Mouse (Mus musculus): Measurements from ENCODE around the gene Nkx1-2.

Nkx1-2 gene

DNA sequence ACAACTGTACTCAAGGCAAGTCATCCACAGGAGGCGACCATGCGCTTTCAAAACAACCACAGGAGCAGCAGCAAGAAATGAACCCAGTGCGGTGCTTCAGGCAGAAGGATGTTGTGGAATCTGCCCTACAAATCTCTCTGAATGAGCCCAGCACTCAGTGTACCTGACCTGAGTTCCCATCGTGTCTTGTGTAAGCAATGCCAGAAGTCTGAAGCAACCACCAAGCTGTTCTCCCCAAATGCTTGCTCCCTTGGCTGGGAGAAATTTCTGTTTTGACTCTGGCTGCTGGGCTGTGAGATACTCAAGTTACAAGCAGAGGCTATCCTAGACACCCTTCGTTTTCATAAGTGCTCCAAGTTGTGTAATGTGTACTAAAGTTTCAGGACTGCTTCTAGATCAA lies 6.3 kb upstream of the Nkx1-2 start:
- intact Hi-C loops (cut with DNase I), result no loop called here

DNA sequence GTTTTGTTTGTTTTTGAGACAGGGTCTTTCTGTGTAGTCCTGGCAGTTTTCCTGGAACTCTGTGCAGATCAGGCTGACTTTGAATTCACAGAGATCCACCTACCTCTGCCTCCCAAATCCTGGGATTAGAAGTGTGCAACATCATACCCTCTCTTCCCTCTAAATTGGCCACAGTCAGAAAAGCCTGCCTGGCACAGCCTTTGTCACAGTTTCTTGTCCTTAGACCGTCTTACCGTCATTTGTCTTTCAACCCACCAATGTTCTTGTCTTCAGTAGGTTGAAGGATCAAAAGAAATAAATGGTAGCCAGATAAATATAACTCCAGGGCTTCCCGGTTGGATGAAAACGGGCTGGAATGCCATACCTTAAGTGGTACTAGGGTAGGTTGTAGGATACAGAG lies 5.3 kb upstream of the Nkx1-2 start:
- intact Hi-C loops (cut with DNase I), result no loop called here

DNA sequence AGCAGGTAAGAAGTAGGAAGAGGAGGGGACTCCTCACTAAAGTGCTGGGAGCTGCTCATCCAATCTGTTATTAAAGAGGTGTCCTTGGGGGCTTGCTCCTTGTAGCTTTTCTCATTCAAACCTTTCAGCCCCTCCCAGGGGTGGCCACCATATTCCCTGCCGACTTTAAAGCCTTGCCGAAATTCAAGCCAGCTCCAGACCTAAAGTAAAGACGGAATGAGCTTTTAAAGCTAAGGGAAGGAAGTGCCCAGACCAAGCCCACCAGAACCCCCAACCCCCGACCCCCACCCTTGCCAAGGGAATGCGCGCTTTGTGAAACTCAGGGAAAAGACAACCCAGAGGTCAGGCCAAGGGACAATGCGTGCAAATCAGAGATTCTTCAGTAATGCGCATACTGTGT lies 1.5 kb upstream of the Nkx1-2 start:
- intact Hi-C loops (cut with DNase I), result no loop called here

DNA sequence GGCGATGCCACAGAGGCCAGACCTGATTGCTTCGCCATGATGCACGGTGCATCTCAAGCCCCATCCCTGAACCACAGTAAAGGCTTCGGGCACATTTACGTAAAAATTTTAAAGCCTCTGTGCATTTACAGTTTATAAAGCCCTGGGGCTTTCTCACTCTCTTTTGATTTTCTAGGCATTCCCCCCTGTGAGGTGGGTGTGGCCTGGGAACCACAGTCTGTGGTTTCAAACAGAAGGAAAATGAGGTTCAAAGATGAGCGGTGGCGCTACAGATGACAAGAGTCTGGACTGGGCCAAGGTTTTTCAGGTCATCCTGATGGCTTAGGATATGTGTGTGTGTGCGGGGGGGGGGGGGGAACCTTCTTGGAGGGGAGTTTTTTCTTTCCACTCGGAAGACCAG lies 589 bp upstream of the Nkx1-2 start:
- intact Hi-C loops (cut with DNase I), result no loop called here

DNA sequence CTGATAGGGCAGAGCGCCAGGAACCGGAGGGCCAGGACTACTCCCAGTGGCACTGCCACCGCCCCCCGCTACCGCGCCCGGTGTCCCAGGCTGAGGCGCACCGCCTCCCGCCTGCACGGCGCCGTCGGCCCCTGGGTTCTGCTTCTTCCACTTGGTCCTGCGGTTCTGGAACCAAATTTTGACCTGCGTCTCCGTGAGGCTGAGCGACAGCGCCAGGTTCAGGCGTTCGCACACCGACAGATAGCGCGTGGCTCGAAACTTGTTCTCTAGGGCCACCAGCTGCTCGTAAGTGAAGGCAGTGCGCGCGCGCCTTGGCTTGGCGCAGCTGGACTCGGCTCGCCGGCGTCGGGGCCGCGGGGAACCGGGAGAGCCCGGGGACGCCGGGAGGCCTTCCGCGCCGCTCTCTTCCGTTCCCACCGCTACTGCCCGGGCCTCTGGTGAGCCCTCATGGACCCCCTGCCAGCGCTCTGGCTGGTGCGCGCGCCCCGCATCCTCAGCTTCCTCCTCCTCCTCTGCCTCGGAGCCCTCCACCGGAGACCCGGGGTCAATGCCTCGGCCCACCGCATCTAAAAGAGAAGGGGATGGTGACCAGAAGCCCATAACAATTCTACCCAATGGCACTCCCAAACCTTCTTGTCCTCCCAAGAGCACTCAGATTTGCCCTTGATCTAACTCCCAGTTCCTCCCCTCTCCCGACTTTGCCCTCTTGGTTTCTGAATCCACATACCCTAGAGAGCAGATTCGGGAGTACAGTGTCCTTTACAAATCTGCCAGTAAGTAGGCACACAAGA lies 2.0 kb downstream of the Nkx1-2 start:
- intact Hi-C loops (cut with DNase I), result no loop called here

DNA sequence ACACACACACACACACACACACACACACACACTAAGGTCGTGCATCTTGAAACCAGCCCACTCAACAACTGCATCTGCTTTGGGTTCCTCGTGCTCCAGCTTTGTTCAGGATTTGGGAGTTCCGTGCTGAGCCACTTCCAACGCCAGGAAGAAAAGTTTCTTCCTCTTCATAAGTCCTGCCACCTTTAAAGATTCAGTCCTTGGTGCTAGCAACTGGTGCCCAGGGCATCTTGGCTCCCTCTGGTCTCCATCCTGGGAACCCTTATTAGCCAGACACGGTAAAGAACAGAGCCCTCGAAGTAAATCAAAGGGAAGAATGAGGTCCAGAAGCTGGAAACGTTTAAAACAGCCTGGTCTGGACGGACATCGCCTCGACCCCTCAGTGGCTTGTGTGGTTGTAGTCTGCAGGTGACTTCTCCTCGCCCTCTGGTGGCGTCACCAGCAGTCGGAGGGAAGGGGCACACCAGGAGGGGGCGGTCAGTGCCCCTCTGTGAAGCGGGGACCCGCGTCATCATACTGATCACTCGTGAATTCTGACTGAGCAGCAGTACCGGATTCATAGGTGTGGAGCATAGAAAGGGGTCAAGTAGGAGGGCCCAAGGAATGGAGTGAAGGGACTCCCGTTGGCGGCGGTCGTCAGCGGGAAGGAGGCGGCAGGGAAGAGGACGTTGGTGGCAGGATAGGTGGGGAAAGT lies 2.7 kb downstream of the Nkx1-2 start:
- intact Hi-C loops (cut with DNase I), result no loop called here

DNA sequence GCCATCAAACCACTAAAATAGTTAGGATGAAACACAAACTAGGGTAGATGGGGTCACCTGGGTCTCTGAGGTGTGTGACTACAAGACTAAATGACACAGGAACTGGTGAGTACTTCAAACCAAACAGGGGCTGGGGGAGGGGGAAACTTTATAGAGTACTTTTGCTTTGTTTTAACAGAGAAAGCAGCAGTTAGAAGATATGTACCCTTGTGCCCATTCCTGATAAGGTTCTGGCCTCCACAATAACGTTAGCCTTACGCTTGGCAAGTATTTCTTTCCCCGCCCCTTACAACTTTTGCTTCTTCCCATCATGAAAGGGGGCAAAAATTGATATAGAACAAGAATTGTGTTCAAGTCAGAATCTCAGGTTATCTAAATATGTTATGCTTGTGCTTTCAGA lies 3.6 kb downstream of the Nkx1-2 start:
- intact Hi-C loops (cut with DNase I), result no loop called here

DNA sequence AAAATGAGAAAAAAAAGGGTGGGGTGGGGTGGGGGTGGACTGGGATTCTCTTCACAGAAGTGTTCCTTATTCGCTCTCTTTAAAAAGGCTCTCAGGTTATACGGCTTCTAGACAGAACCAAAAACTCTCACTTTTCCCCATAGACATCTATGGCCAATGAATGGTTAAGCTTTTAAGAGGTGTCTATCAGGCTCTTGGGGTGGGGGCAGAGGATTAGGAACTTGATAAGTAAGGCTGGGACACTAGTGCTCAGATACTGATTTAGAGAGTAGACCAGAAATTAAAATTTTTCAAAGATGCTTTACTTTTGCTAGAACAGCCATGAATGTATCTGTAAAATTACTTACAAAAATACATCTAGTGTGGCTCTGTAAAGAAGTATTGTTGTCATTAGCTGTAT lies 5.1 kb downstream of the Nkx1-2 start:
- intact Hi-C loops (cut with DNase I), result no loop called here

DNA sequence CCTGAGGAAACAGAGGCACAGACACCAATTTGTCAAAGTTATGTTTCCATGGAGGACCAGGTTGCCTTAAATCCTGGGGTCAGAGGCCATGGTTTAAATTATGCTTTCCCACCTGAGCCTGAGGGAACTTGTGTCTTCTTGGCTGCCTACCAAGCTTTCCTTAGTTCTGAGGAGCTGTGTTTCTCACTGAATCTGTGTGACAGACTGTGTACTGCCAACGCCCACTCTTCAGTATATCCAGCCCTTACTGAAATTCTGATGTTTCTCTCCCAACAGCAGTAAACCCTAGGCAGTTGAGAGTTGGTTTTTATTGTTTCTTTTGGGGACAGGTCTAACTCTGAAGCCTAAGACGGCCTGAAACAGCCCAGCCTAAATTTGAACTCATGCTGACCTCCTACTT lies 5.7 kb downstream of the Nkx1-2 start:
- intact Hi-C loops (cut with DNase I), result no loop called here

DNA sequence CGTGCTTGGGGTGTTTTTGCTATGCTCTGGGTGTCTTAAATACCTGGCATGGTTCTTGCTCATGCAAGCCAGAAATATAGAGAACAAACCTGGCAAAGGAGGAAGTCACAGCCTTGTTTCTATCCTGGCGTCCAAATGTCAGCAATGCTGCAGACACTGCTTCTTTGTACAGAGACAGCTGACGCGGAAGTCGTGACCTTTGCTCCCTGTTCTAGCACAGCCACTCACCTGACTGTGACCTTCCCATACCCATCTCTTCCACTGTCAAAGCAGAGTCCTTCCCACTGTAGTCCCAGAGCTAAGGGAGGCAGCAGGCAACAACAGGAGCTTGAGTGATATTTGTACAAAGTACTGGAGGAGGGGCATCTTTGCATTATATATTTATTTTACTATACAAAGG lies 9.8 kb downstream of the Nkx1-2 start:
- intact Hi-C loops (cut with DNase I), result no loop called here

DNA sequence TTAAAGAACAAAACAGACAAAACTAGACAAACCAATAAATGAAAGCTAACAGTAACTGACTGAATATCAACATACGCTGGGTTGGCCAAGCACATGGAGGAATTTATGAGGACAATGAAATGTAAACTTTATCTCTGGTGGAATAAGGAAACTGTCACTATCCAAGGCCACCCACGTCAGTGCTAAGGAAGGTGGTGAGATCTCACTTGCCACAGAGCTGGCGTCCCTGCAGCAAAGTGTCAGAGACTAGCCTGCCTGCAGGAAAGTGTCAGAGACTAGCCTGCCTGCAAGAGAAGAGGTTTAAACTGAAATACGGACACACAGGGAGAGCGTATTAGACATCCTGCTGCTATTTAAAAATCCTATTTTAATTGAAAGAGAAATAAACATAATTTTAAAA lies 12.3 kb downstream of the Nkx1-2 start:
- intact Hi-C loops (cut with DNase I), result no loop called here

DNA sequence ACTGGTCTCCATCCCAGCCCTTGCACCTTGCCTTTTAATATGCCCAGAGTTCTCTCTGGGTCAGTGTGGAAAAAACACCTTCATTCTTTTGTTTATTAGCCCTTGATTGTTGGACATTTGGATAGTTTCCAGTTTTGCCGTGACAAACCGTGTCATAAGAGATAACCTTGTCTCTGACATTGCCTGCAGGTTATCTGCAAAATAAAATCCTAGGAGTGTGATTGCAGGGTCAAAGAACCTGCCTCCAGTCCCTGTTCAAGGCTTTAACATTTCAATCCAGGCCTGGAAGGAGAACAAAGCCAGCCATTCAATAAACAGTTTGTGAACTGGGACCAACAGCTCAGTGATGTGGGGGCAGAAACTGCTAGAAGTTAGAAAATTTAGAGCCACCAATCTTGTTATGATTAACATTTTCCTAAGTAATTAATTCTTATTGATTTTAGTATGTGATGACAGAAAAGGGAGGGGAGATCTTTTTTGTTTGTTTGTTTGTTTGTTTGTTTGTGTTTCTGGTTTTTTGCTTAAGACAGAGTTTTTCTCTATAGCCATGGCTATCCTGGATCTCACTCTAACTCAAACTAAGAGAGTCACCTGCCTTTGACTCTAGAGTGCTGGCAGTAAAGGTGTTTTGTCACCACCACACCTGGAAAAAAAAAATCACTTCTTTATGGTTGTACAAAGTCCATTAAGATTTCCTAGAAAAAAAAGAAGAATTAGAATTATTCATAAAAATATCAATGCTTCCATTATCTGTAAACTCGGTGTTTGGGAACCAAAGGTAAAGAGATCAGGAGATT lies 13.5 kb downstream of the Nkx1-2 start:
- intact Hi-C loops (cut with DNase I), result no loop called here

DNA sequence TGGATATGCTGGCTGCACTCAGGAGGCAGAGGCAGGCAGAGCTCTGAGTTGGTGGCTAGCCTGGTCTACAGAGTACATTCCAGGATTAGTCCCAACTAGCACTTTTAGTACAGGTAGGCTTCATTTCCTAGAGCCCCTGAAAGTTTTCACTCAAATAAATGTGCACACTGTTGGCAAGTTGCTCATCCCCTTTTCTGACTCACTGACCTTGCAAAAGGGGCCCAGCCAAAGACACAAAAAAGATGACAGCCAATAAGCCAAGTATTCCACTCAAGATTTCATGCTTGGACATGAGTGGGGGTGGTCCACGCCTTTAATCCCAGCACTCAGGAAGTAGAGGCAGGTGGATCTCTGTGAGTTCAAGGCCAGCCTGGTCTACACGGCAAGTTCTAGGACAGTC lies 18.0 kb downstream of the Nkx1-2 start:
- intact Hi-C loops (cut with DNase I), result no loop called here

DNA sequence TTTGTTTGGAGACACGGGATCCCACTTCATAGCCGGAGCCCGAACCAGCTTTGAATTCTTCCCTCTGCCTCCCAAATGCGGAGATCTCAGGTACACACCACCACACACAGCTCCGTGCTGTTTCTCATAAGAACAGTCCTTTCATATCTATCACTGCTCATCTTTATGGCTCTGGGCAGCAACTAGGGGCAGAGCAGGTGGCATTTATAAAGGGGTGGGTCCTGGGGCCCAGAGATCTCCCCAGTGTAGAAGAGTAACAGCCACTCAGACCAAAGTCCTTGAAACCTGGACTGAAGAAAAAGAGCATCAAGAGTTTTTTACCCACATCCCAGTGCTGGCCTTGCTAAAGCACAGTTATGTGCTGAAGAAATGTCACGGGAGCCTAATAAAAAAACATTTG lies 18.9 kb downstream of the Nkx1-2 start:
- intact Hi-C loops (cut with DNase I), result no loop called here

DNA sequence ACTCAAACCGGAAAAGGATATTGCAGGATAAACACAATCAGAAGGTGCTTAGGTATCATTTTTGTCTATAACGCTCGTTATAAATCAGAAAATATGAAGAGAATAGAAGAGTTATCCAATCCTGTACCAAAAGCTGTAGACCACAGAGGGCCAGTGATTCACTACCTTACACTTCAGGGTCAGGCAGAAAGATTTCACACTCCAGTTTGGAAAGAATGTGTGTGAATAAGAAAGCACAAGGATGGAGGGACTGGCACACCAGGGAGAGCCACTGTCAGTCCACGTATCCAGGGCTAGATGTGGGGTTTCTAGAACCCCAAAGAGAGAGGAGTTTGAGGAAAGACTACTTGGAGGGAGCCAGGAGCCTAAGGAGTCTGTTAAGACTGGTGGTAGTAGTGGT lies 22.5 kb downstream of the Nkx1-2 start:
- intact Hi-C loops (cut with DNase I), result loop anchor here (5.0 kb wide), 1 partner anchor 60 kb away; no protein-coding TSS in a partner anchor

DNA sequence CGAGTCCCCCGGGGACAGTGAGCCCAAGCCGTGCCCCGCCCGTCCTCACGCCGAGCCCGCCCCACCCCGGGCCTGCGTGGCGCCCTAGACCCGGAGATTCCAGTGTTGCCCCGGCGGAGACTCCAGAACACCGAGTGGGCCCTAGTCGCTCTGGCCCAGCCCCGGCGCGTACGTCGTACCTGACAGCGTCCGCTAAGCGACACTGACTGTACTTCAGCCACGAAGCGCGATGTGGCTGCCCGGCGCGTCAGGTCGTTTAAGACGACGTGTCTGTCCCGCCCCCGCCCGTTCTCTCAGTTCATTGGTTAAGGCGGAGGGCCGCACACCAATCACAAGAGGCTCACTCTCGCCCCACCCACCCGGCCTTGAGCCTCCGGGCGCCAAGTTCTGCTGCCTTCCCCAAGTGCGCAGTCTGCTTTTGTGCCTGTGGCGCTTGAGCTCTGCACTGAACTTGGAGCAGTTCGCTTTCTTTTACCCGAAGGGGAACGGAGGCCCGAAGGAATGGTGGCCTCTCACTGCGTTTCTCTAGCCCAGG lies 23.3 kb downstream of the Nkx1-2 start, which contains the start of gene Oat:
Oat (minus strand) TSS at position 283 of the 535 bp plus-strand sequence.
- intact Hi-C loops (cut with DNase I), result loop anchor here (5.0 kb wide), 1 partner anchor 61 kb away; no protein-coding TSS in a partner anchor

DNA sequence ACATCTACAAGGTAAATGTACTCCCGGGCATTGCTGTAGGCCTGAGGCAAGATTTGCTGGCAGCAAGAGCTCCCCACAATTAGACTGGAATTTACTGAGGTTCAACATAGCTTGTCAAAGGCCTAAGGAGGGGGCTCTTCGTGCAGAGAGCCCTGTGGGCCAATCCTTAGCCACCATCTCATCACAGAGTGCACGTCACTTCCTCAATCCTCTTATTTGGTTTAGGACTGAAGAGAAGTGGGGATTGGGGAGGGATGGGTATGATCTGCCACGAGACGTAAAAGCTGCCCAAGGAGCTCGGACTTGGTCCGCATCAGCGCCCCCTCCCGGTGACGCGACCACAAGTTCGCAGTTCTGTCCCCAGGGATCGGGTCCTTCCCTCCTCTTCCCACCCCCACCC lies 23.8 kb downstream of the Nkx1-2 start:
- intact Hi-C loops (cut with DNase I), result loop anchor here (5.0 kb wide), 1 partner anchor 62 kb away; no protein-coding TSS in a partner anchor

DNA sequence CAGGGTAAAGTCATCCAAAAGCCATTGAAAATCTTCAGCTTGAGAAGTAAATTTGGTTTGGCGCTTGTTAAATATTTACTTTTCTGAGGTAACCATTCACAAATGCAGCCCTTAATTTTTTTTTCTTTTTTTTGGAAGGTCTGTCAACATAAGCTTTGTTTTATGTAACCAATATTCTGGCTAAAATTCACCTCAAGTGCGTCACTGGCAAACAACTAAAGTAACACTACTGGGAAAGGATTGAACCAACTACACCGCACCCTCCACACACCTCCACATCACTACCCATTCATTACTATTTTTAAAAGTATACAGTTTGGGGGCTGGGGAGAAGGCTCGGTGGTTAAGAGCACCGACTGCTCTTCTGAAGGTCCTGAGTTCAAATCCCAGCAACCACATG lies 24.8 kb downstream of the Nkx1-2 start:
- intact Hi-C loops (cut with DNase I), result loop anchor here (5.0 kb wide), 1 partner anchor 63 kb away; no protein-coding TSS in a partner anchor

DNA sequence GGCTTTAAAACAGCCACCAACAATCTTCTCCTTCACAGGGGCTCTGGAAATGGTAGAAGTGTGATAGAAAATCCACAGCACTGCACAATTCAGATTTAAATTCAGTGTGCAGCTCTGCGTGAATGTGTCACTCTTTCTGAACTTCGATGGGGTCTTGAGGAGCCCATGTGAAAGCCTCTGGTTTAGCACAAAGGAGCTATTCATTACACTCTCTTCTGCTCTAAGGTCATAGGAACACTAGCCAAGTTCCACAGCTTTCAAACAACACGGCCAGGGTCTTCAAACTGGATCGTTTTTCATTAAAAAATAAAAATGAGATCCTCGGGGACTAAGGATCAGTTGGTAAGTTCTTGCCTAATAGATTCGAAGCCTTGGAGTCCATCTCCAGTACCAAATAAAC lies 26.2 kb downstream of the Nkx1-2 start:
- intact Hi-C loops (cut with DNase I), result no loop called here

DNA sequence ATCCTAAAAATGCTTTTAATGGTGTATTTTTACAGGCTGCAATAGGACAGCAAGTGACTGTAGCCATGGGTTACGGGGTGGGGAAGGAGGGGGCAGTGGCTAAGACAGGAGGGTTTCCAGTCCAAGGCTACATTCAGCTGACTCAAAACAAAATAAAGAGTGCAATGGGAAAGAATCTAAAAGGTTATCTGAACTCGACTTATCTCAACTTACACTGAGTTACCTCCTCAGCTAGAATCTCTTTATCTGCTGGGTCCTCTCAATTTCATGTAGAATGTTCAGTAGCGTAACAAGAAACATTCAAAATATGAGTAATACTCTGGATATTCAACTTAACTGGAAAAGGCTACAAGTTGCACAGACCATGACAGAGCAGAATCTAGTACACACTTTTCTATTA lies 26.7 kb downstream of the Nkx1-2 start:
- intact Hi-C loops (cut with DNase I), result no loop called here

DNA sequence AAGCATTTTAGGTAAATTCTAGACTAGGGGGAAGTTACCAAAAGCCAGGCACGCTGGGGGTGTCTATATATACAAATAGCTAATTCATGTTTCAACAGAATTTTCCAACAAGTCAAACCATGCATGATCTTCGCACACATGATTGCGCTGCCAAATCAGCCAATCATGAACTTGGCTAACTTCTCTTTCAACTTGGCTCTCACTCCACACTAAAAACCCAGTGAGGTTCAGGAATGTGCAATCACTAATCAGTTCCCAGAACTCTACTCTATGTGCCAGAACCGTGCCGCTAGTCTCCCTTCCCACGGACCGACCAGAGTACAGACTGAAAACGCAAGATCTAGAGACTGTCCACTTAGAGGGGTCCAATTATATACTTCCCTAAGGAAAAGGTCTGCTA lies 28.0 kb downstream of the Nkx1-2 start:
- intact Hi-C loops (cut with DNase I), result no loop called here

DNA sequence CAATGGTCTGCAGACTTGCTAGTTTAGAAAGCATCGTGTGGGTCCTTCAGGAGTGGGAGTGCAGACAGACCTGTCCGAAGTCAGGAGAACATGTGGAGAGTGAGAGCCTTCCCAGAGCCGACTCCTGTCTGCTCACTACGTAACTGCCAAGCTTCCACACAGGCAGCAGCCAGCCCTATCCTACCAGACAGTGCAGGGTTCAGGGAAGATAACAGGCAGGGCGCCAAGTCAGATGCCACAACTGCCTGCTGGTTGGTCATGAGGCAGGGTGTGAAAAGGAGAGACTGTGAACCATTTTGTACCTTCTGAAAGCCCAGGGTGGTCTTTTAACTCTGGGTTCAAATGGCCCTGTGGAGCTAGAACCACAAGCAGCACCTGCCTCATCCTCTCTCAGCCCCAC lies 29.4 kb downstream of the Nkx1-2 start:
- intact Hi-C loops (cut with DNase I), result no loop called here

All from adrenal gland (tissue).